Mouse (Mus musculus) spleen, adult 2 months (tissue): ENCODE data around the gene Rora. TPM values are rescaled to one million over a fixed set of nuclear protein-coding genes. Genes with fewer than 3 reads are reported as not detected.

ENCODE experiments used
- DNase-seq, 2 experiments: peaks; one replicate each; pipeline versions ENCODE4 v3.0.0 to v3.0.0-alpha.2; 2012 to 2021; ENCODE audit warnings: low spot score in 2 of 2, low read depth in 1 of 2
- H3K27ac ChIP-seq: fragments of 200-500 bp; 2 replicates; pipeline ENCODE4 v1.5.1; 2012; ENCODE audit warnings: low read length, inconsistent platforms; ENCODE audit not compliant: insufficient read depth
- H3K27me3 ChIP-seq: fragments of 200-500 bp; 2 replicates; pipeline ENCODE4 v1.6.1; 2012; ENCODE audit warnings: mild to moderate bottlenecking, moderate library complexity, low read length, inconsistent platforms; ENCODE audit not compliant: control insufficient read depth, insufficient read depth
- H3K36me3 ChIP-seq: fragments of 200-500 bp; 2 replicates; pipeline ENCODE4 v1.6.1; 2012; ENCODE audit warnings: mild to moderate bottlenecking, low read length, inconsistent platforms; ENCODE audit not compliant: control insufficient read depth, insufficient read depth
- H3K4me1 ChIP-seq: fragments of 200-500 bp; 2 replicates; pipeline ENCODE4 v1.6.1; 2011; ENCODE audit warnings: inconsistent platforms; ENCODE audit not compliant: control insufficient read depth, insufficient read depth, insufficient read length
- H3K4me3 ChIP-seq: fragments of 200-500 bp; 2 replicates; pipeline ENCODE4 v1.5.1; 2011; ENCODE audit warnings: mild to moderate bottlenecking, inconsistent platforms; ENCODE audit not compliant: insufficient read depth, insufficient read length; ENCODE audit errors: extremely low read depth
- CTCF ChIP-seq: fragments of 200-500 bp; IDR thresholded peaks from 2 replicates; pipeline ENCODE4 v1.5.1; 2011; ENCODE audit warnings: mild to moderate bottlenecking, inconsistent platforms; ENCODE audit not compliant: insufficient read depth, insufficient read length, insufficient replicate concordance; ENCODE audit errors: extremely low read depth
- POLR2A ChIP-seq: fragments of 200-500 bp; IDR thresholded peaks from 2 replicates; pipeline ENCODE4 v1.6.1; 2011; ENCODE audit warnings: low read depth, low read length, inconsistent platforms
- WGBS: fragments of 180-500 bp; shearing (Covaris S2); methylation state at CpG from one replicate; pipeline ENCODE4 v1.1.7; 2018; 5-methylcytosine and 5-hydroxymethylcytosine counted together
- polyA plus RNA-seq: library from polyadenylated mRNA; depleted of rRNA; stranded (reverse); fragments of >200 nt; gene quantifications from 2 replicates; pipeline ENCODE4 v1.2.3, GENCODE M21; 2012

Gene Rora
- polyA plus RNA-seq, 1 experiment: 1.7 TPM

- no peak for DNase-seq
- Histone ChIP-seq H3K27ac (no peak overlapping the region), H3K4me1 (no peaks in the 10 kb centered on the region), H3K4me3 (no peak overlapping the region), H3K36me3 (no peaks in the 10 kb centered on the region), H3K27me3 (no peaks in the 10 kb centered on the region)
- TF ChIP-seq CTCF (no peak), POLR2A (no peak)
- WGBS: 89% methylated on average over 8 of the region's 8 CpGs
Observed at GRCm38 (mm10) chr9:68709232-68709631, 55.6 kb downstream of the Rora start.

- no peaks in the 10 kb centered on the region for H3K4me1 ChIP-seq
- DNase-seq: no peak
- no peak overlapping the region for H3K4me3 ChIP-seq
- WGBS: 72% methylated on average over 14 of the region's 14 CpGs
- no peaks in the 10 kb centered on the region for H3K27me3 ChIP-seq
- H3K27ac ChIP-seq: no peak overlapping the region
- TF ChIP-seq CTCF (no peak), POLR2A (no peak)
- no peaks in the 10 kb centered on the region for H3K36me3 ChIP-seq
Observed at GRCm38 (mm10) chr9:68710893-68711654, 57.5 kb downstream of the Rora start.

GRCm38 (mm10) chr9:68716961-68717360, 63.4 kb downstream of the Rora start:
- Histone ChIP-seq H3K4me1 (no peaks in the 10 kb centered on the region), H3K27ac (no peak overlapping the region), H3K36me3 (no peaks in the 10 kb centered on the region), H3K4me3 (no peak overlapping the region), H3K27me3 (no peaks in the 10 kb centered on the region)
- TF ChIP-seq CTCF (no peak), POLR2A (no peak)
- WGBS: 30% methylated on average over 5 of the region's 5 CpGs
- DNase-seq: no peak

- no peaks in the 10 kb centered on the region for H3K36me3 ChIP-seq
- DNase-seq: no peak
- no peaks in the 10 kb centered on the region for H3K27me3 ChIP-seq
- no peak overlapping the region for H3K27ac ChIP-seq
- H3K4me3 ChIP-seq: no peak overlapping the region
- TF ChIP-seq CTCF (no peak), POLR2A (no peak)
- no peaks in the 10 kb centered on the region for H3K4me1 ChIP-seq
- 90% methylated on average over 6 of the region's 6 CpGs for WGBS
Observed at GRCm38 (mm10) chr9:68718427-68718826, 64.8 kb downstream of the Rora start.

- Histone ChIP-seq H3K4me3 (no peak overlapping the region), H3K36me3 (no peaks in the 10 kb centered on the region), H3K27ac (no peak overlapping the region), H3K27me3 (no peaks in the 10 kb centered on the region), H3K4me1 (no peaks in the 10 kb centered on the region)
- no peak for DNase-seq
- 80% methylated on average over 9 of the region's 9 CpGs for WGBS
- TF ChIP-seq CTCF (no peak), POLR2A (no peak)
Observed at GRCm38 (mm10) chr9:68719286-68719685, 65.7 kb downstream of the Rora start.

GRCm38 (mm10) chr9:68724636-68725285, 71.2 kb downstream of the Rora start:
- Histone ChIP-seq H3K4me3 (no peak overlapping the region), H3K27me3 (no peaks in the 10 kb centered on the region), H3K36me3 (no peaks in the 10 kb centered on the region), H3K27ac (no peak overlapping the region), H3K4me1 (no peaks in the 10 kb centered on the region)
- DNase-seq: no peak
- TF ChIP-seq CTCF (no peak), POLR2A (no peak)
- 84% methylated on average over 8 of the region's 8 CpGs for WGBS

- Histone ChIP-seq H3K4me1 (no peaks in the 10 kb centered on the region), H3K27me3 (no peaks in the 10 kb centered on the region), H3K4me3 (no peak overlapping the region), H3K27ac (no peak overlapping the region), H3K36me3 (no peaks in the 10 kb centered on the region)
- WGBS: 87% methylated on average over 11 of the region's 11 CpGs
- TF ChIP-seq CTCF (no peak), POLR2A (no peak)
- DNase-seq: no peak
Observed at GRCm38 (mm10) chr9:68727166-68727855, 73.7 kb downstream of the Rora start.
